Mouse (Mus musculus) embryonic facial prominence, embryonic 13.5 days (tissue): ENCODE measurements around the gene Jkamp. TPM values are rescaled to one million over a fixed set of nuclear protein-coding genes. Genes with fewer than 3 reads are reported as not detected.

Experiments
- ATAC-seq: fragments of 200-750 bp; cut with Nextera tagmentation; 2 replicates; pipeline ENCODE4 v1.8.0; 2017; ENCODE audit warnings: low read depth; ENCODE audit not compliant: insufficient number of reproducible peaks, insufficient read depth, low FRiP score, low TSS enrichment
- H3K27ac ChIP-seq: fragments of 300-500 bp; sonication (generic); 2 replicates; pipeline ENCODE4 v1.5.1; 2015; ENCODE audit warnings: moderate library complexity, mild to moderate bottlenecking, inconsistent platforms
- H3K27me3 ChIP-seq: fragments of 300-500 bp; sonication (generic); 2 replicates; pipeline ENCODE4 v1.6.1; 2015; ENCODE audit warnings: mild to moderate bottlenecking, inconsistent platforms
- H3K36me3 ChIP-seq: fragments of 300-500 bp; sonication (generic); 2 replicates; pipeline ENCODE4 v1.6.1; 2015; ENCODE audit warnings: mild to moderate bottlenecking, inconsistent platforms
- H3K4me1 ChIP-seq: fragments of 300-500 bp; sonication (generic); 2 replicates; pipeline ENCODE4 v1.6.1; 2015; ENCODE audit warnings: inconsistent platforms
- H3K4me2 ChIP-seq: fragments of 300-500 bp; sonication (generic); 2 replicates; pipeline ENCODE4 v1.6.1; 2015; ENCODE audit warnings: moderate library complexity, mild to moderate bottlenecking, inconsistent platforms
- H3K4me3 ChIP-seq: fragments of 300-500 bp; sonication (generic); 2 replicates; pipeline ENCODE4 v1.5.1; 2015; ENCODE audit warnings: mild to moderate bottlenecking, inconsistent platforms
- H3K9ac ChIP-seq: fragments of 300-500 bp; sonication (generic); 2 replicates; pipeline ENCODE4 v1.6.1; 2015; ENCODE audit warnings: mild to moderate bottlenecking, inconsistent platforms
- H3K9me3 ChIP-seq: fragments of 300-500 bp; sonication (generic); 2 replicates; pipeline ENCODE4 v1.6.1; 2016; ENCODE audit warnings: inconsistent platforms
- WGBS: fragments of 180-500 bp; shearing (Covaris S2); methylation state at CpG from one replicate; pipeline ENCODE4 v1.1.7; 2015; ENCODE audit warnings: mixed read lengths; 5-methylcytosine and 5-hydroxymethylcytosine counted together
- polyA plus RNA-seq: library from polyadenylated mRNA; unstranded; fragments of >200 nt; fragmentation: Nextera tagmentation; extraction: Ambion mirVana; gene quantifications from 2 replicates; pipeline ENCODE4 v1.2.1, GENCODE M21; 2015

The Jkamp gene
- polyA plus RNA-seq, 1 experiment from 2014 or later: 75.3 TPM

- H3K27me3 ChIP-seq: no peaks in the 10 kb centered on the region
- no peaks in the 10 kb centered on the region for H3K36me3 ChIP-seq
- H3K4me1 ChIP-seq: no peaks in the 10 kb centered on the region
- no peak overlapping the region for H3K4me2 ChIP-seq
- ATAC-seq: no peak
- 90% methylated on average over 1 of the region's 1 CpGs for WGBS
- no peak overlapping the region for H3K9ac ChIP-seq
- H3K4me3 ChIP-seq: no peak overlapping the region
- H3K27ac ChIP-seq: no peak overlapping the region
- H3K9me3 ChIP-seq: no peaks in the 10 kb centered on the region
Observed at GRCm38 (mm10) chr12:72057780-72058179, 27.6 kb upstream of the Jkamp start.

GRCm38 (mm10) chr12:72069626-72070326 is 15.6 kb upstream of the Jkamp start:
- Histone ChIP-seq H3K9ac (peak overlapping the region; percentile 75), H3K27me3 (peaks cover 47% of the 10 kb centered on the region), H3K9me3 (no peaks in the 10 kb centered on the region), H3K4me2 (peak overlapping the region; percentile 99), H3K36me3 (peaks cover 9% of the 10 kb centered on the region; the same call in 1 of the 2 replicates), H3K4me3 (peak overlapping the region; percentile 70), H3K27ac (no peak overlapping the region), H3K4me1 (peaks cover 10% of the 10 kb centered on the region)
- WGBS: 5% methylated on average over 40 of the region's 40 CpGs
- 0 out of 2 replicates have a peak, but pooled peaks have one; percentile 13 for ATAC-seq

GRCm38 (mm10) chr12:72070327-72071269 is 14.8 kb upstream of the Jkamp start, which contains the start of gene Gpr135:
Gene Gpr135, minus strand, starts transcription at chr12:72071125.
- peak within 1 kb of the TSS; percentile 11; the same call in 1 of the 2 replicates for H3K27ac ChIP-seq
- peak within 1 kb of the TSS; percentile 99 for H3K4me2 ChIP-seq
- no peaks in the 10 kb centered on the region for H3K9me3 ChIP-seq
- peak; percentile 72 for ATAC-seq
- H3K4me3 ChIP-seq: peak within 1 kb of the TSS; percentile 70
- peaks cover 47% of the 10 kb centered on the region for H3K27me3 ChIP-seq
- H3K36me3 ChIP-seq: peaks cover 16% of the 10 kb centered on the region
- H3K4me1 ChIP-seq: peaks cover 10% of the 10 kb centered on the region
- peak within 1 kb of the TSS; percentile 75 for H3K9ac ChIP-seq
- WGBS: under 1% methylated on average over 94 of the region's 94 CpGs

GRCm38 (mm10) chr12:72078248-72078647 is 7.1 kb upstream of the Jkamp start:
- no peaks in the 10 kb centered on the region for H3K9me3 ChIP-seq
- H3K4me3 ChIP-seq: no peak overlapping the region
- no peaks in the 10 kb centered on the region for H3K27me3 ChIP-seq
- H3K9ac ChIP-seq: no peak overlapping the region
- peaks cover 18% of the 10 kb centered on the region for H3K36me3 ChIP-seq
- H3K4me1 ChIP-seq: peaks cover 13% of the 10 kb centered on the region
- H3K4me2 ChIP-seq: no peak overlapping the region
- no peak for ATAC-seq
- H3K27ac ChIP-seq: no peak overlapping the region
- 90% methylated on average over 3 of the region's 3 CpGs for WGBS

- Histone ChIP-seq H3K27me3 (no peaks in the 10 kb centered on the region), H3K9me3 (no peaks in the 10 kb centered on the region), H3K36me3 (no peaks in the 10 kb centered on the region), H3K9ac (no peak overlapping the region), H3K4me3 (0 out of 2 replicates have a peak overlapping the region, but pooled peaks have one; percentile 20), H3K4me2 (peak overlapping the region; percentile 49), H3K27ac (no peak overlapping the region), H3K4me1 (peaks cover 29% of the 10 kb centered on the region)
- 66% methylated on average over 3 of the region's 3 CpGs for WGBS
- no peak for ATAC-seq
Observed at GRCm38 (mm10) chr12:72081961-72082360, 3.4 kb upstream of the Jkamp start.

GRCm38 (mm10) chr12:72082370-72082769 is 3.0 kb upstream of the Jkamp start:
- H3K9me3 ChIP-seq: no peaks in the 10 kb centered on the region
- no peak overlapping the region for H3K27ac ChIP-seq
- H3K4me1 ChIP-seq: peaks cover 31% of the 10 kb centered on the region
- ATAC-seq: no peak
- no peaks in the 10 kb centered on the region for H3K27me3 ChIP-seq
- H3K4me2 ChIP-seq: peak overlapping the region; percentile 49
- no peaks in the 10 kb centered on the region for H3K36me3 ChIP-seq
- 24% methylated on average over 18 of the region's 18 CpGs for WGBS
- peak overlapping the region; percentile 20 for H3K4me3 ChIP-seq
- H3K9ac ChIP-seq: no peak overlapping the region

GRCm38 (mm10) chr12:72083265-72083664 is 2.1 kb upstream of the Jkamp start:
- no peak overlapping the region for H3K4me2 ChIP-seq
- 76% methylated on average over 9 of the region's 9 CpGs for WGBS
- peaks cover 40% of the 10 kb centered on the region for H3K4me1 ChIP-seq
- H3K27me3 ChIP-seq: no peaks in the 10 kb centered on the region
- H3K9me3 ChIP-seq: no peaks in the 10 kb centered on the region
- H3K36me3 ChIP-seq: no peaks in the 10 kb centered on the region
- no peak overlapping the region for H3K4me3 ChIP-seq
- no peak overlapping the region for H3K27ac ChIP-seq
- no peak overlapping the region for H3K9ac ChIP-seq
- no peak for ATAC-seq

- Histone ChIP-seq H3K4me2 (peak overlapping the region; percentile 91), H3K9ac (peak overlapping the region; percentile 81), H3K36me3 (no peaks in the 10 kb centered on the region), H3K27ac (peak overlapping the region; percentile 94), H3K4me1 (peaks cover 40% of the 10 kb centered on the region), H3K4me3 (peak overlapping the region; percentile 74), H3K27me3 (no peaks in the 10 kb centered on the region), H3K9me3 (no peaks in the 10 kb centered on the region)
- 2% methylated on average over 46 of the region's 46 CpGs for WGBS
- peak; percentile 1; the same call in 1 of the 2 replicates for ATAC-seq
Observed at GRCm38 (mm10) chr12:72084261-72085023, 947 bp upstream of the Jkamp start.

- ATAC-seq: no peak; the same call in 1 of the 2 replicates
- H3K27ac ChIP-seq: peak overlapping the region; percentile 94
- no peaks in the 10 kb centered on the region for H3K9me3 ChIP-seq
- no peaks in the 10 kb centered on the region for H3K27me3 ChIP-seq
- peak overlapping the region; percentile 74 for H3K4me3 ChIP-seq
- peaks cover 40% of the 10 kb centered on the region for H3K4me1 ChIP-seq
- peak overlapping the region; percentile 81 for H3K9ac ChIP-seq
- H3K36me3 ChIP-seq: no peaks in the 10 kb centered on the region
- under 1% methylated on average over 31 of the region's 31 CpGs for WGBS
- peak overlapping the region; percentile 91 for H3K4me2 ChIP-seq
Observed at GRCm38 (mm10) chr12:72085024-72085328, 413 bp upstream of the Jkamp start.

- 2% methylated on average over 18 of the region's 18 CpGs for WGBS
- peaks cover 40% of the 10 kb centered on the region for H3K4me1 ChIP-seq
- H3K27ac ChIP-seq: peak overlapping the region; percentile 94
- peak overlapping the region; percentile 75 for H3K4me2 ChIP-seq
- peaks cover 7% of the 10 kb centered on the region for H3K36me3 ChIP-seq
- peak; percentile 37; the same call in 1 of the 2 replicates for ATAC-seq
- no peaks in the 10 kb centered on the region for H3K9me3 ChIP-seq
- H3K4me3 ChIP-seq: peak overlapping the region; percentile 74
- no peaks in the 10 kb centered on the region for H3K27me3 ChIP-seq
- peak overlapping the region; percentile 87 for H3K9ac ChIP-seq
Observed at GRCm38 (mm10) chr12:72086166-72086825, 907 bp downstream of the Jkamp start.
